Mouse (Mus musculus) 3134 (cell line): Measurements from ENCODE around the gene Cavin1.

Source experiments
- DNase-seq: peaks from one replicate; pipeline ENCODE4 v3.0.0-alpha.2; 2011; ENCODE audit warnings: low spot score; ENCODE audit not compliant: insufficient read length; ENCODE audit errors: extremely low read depth

Cavin1 gene

DNA sequence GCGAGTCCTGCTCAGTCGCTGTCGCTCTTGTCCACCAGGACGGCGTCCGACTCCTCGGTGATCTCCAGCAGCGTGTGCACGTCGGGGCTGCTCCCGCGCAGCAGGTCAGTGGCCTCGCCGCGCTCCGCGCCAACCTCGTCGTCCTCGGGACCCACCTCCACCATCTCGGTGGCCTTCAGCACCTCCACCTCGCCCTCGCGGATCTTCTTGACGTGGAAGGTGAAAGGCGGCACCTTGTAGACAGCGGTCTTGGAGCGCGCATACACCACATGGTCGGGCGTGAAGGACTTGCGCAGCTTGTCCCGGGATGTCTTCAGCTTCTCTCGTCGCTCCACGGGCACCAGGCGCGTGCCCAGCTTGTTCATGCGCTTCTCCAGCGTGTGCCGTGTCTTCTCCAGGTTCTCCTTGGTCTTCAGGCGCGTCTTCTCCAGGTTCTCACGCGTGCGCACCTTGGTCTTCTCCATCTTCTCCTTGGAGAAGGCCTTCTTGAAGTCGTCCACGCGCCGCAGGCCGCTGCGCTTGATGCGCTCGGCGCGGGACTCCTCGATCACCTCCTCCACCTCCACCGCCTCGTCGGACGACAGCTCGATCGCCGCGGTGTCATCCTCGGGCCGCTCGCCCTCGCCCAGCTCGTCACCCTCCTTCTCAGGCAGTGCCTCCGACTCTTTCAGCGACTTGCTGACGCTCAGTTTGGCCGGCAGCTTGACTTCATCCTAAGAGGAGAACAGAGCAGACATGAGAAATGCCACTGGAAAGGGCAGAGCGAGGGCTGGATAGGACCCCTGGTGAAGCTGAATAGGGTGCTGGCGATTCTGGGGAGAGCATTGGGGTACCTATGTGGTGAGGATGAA, 11.8 kb downstream of the Cavin1 start:
- no peak for DNase-seq

DNA sequence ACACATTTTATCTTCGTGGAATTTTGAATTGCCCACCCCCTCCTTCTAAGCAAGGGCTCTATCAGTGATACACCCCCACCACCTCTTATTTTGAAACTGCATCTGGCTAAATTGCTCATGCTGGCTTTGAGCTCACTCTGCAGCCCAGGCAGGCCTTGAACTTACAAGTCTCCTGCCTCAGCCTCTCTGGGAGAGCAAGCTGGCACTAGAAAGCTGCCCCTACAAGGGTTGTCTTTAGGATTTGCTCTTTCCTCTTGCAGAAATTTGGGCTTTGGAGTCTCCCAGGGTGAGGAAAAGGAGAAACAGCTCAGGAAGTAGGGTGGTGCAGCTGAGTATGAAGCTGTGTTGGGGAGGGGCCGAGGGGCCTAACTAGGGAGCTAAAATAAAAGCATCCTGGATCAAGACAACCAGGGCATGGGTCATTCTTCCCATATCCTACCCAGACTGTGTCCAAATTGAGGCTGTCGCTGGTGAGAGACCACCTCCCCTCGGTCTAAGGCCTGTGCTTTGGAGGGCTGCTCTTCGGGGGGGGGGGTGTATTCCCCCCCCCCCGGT, 12.7 kb downstream of the Cavin1 start:
- no peak for DNase-seq

DNA sequence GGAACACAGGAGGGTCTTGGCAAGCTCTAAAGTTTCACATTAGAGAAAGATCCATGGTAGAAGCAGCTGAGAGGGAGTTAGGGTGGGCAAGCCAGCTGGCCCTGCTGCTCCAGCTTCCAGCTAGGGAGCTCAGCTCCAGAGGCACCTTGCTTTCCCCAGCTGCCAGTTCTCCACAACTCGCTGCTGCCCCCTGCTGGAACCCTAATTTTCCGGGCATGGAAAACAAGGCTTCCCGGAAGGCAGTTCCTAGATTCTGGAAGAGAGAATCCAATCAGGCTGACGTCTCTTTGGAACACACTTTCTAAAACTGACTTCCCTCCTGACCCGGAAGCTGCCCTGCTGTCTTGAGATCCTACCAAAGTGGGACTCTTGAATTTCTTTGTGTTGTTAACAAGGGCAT, 13.4 kb downstream of the Cavin1 start:
- no peak for DNase-seq

DNA sequence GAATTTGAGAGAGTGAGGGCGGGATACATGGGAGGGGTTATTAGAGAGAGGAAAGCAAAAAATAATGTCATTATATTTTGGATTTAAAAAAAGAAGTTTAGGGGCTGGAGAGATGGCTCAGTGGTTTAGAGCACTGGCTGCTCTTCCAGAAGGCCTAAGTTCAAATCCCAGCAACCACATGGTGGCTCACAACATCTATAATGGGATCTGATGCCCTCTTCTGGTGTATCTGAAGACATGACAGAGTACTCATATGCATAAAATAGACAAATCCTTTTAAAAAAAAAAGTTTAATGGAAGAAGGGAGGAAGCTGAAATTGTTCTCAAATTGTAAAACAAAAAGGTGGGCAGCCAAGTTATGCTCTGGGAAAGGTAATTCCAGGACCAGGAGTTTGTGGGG, 21.1 kb downstream of the Cavin1 start:
- no peak for DNase-seq

DNA sequence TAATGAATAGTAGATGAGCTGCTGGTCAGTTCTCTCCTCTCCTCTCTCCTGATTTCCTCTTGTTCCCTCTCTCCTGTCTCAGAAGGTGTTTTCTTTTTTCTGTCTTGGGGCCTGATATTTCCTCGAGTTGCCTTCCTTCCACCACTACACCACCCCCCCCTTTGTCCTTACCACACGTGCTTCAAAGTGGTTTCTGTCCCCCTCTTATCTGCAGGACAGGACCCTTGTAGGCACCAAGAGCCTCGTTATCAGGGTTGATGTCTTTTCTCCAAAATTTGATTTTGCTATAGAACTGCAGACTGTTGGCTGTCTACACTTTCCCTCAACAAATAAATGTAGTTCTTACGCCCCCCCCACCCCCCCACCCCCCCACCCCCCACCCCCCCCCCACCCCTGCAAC, 22.4 kb downstream of the Cavin1 start:
- no peak for DNase-seq

DNA sequence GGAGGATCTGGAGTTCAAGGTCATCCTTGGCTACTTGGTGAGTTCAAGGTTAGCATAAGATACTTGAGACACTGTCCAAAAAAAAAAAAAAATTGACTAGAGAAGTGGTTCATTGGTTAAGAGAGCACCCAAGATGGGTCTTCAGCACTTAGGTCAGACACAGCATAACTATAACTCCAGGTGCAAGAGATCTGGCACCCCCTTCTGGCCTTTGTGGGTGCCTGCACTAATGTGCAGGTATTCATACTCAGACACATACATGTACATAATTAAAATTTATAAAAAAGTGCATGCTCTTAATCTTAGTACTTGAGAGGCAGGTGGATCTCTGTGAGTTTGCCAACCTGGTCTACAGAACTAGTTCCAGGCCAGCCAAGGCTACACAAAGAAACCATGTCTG, 23.1 kb downstream of the Cavin1 start:
- DNase-seq = no peak

DNA sequence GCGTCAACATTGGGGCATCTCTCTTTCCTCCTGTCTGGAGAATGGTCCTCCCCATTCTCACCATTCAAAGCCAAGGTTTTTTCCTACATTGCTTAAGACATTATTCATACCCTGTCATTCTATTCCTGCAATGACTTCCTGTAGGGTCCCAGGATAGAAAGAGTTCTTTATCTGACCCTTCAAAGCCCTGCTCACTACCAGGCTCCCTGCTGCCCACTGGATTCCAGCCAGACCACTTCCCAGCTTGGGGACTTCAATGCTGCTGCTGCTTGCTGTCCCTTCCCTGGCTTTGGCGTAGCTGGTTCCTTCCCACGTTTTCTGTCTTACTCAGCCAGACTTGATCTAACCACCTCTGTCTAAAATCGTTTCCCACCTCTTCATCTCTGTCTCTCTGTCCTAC, 23.8 kb downstream of the Cavin1 start:
- DNase-seq = peak; percentile 33

DNA sequence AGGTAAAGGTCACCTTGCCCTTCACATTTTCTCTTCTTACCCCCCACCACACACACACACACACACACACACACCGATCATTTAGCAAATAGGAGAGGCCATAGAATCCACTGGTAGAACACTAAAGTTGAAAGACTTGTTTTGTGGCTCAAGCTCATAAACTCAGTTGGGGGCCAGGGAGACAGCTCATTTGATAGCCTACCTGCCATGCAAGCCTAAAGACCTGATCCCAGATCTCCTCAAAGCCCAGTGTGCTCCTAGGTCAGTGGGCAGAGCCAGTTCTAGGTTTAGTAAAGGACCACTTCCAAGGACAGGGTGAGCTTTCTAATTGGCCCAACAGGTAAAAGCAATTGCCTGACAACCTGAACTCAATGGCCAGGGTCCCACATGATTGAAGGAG, 28.3 kb downstream of the Cavin1 start:
- DNase-seq = no peak

DNA sequence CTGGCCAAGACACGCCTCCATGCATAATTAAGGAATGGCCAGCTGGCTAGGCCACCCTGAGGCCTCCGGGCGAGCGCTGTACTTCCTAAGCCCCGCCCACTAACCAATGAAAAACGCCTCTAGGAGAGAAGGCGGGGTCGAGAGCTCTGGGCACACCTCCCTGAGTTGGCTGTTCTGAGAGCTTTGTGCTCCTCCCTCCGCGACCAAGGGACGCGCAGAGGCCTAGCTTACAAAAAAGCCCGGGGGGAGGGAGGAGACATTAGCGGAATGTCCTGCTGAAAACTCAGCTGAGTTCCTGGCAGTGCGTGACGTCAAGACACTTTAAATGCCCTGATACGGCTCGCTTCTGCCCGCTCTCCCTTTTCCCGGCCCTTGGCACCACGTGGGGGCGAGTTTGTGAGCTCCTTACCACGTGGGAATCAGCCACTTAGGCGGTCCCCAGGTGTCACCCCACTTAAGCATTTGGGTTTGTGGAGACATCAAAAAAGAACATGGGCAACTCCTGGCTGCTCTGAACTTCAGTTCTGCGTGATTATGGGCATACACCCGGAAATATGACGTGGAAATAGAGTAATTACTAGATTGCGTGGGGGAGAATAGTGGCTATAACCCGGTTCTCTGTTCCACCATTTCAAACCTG, 31.1 kb downstream of the Cavin1 start, which contains the start of gene Stat3:
Stat3 (minus strand) TSS at position 29 of the 640 bp plus-strand sequence.
- peak; percentile 97 for DNase-seq

DNA sequence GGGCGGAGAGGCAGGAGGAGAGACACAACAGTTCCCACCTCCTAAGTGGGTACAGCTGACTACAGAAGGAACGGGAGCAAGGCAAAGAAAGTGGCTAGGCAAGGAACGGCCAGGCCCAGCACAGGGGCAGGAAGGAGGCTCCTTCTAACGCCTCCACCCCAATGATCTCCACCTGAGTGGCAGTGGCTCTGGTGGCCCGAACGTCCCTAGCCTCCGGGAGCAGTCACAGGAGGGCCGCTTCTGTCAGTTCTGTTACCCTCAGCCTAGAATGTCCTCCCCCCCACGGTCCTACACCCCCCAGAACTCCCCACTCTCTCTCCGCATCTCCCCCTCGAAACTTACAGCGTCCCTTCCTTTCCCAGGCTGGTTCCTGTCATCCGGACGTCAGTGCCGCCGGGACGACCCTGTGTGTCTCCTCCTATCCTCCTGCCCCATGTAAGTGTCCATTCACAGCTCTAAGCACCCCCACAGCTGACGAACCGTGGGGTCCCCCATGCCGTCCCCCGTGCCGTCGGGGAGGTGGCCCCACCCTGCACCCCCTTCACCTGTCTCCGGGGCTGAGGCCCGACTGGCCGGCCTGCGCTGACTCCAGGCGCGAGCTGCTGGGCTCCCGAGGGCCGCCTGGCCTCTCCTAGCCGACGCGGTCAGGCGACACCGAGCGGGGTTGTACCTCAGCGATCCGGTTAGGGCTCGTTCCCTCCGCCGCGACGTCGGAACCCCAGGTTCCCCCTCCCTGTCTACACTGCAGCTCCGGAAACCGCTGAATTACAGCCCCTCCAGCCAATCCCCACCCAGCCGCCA, 31.8 kb downstream of the Cavin1 start:
- peak; percentile 55 for DNase-seq

DNA sequence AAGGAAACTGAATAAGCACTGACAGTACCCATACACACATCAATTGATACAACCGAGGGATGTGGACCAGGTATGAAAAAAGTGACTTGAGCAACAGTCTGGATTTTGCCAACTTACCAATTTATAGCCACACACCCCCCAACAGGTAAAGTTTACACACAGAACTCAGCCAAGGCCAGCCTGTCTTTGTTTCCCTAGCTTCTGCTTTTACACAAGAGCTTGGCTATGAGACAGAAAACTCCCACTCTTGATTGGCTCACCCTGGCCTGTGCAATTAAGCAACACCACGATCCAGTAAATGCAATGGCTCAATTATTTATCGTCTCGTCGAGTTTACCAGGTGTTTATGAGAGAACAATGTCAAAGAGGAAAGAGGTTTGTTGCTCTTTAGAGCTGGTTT, 32.6 kb downstream of the Cavin1 start:
- no peak for DNase-seq

DNA sequence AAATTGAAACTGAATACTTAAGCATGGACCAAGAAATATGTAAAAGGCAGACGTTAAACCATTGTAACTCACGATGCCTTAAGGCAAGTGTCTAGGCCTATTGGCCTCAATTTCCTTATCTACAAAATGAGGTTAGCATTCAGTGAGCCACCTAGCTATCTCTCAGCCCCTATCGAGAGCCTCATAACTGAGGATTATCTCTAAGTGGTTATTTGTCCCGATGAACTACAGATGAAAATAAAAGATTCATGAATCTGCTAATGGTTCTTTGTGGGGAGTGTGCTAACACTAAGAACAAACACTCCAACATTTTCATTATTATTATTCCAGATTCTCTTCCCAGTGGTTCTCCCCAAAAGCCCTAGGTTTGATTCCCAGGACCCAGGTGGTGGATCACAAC, 33.4 kb downstream of the Cavin1 start:
- no peak for DNase-seq

DNA sequence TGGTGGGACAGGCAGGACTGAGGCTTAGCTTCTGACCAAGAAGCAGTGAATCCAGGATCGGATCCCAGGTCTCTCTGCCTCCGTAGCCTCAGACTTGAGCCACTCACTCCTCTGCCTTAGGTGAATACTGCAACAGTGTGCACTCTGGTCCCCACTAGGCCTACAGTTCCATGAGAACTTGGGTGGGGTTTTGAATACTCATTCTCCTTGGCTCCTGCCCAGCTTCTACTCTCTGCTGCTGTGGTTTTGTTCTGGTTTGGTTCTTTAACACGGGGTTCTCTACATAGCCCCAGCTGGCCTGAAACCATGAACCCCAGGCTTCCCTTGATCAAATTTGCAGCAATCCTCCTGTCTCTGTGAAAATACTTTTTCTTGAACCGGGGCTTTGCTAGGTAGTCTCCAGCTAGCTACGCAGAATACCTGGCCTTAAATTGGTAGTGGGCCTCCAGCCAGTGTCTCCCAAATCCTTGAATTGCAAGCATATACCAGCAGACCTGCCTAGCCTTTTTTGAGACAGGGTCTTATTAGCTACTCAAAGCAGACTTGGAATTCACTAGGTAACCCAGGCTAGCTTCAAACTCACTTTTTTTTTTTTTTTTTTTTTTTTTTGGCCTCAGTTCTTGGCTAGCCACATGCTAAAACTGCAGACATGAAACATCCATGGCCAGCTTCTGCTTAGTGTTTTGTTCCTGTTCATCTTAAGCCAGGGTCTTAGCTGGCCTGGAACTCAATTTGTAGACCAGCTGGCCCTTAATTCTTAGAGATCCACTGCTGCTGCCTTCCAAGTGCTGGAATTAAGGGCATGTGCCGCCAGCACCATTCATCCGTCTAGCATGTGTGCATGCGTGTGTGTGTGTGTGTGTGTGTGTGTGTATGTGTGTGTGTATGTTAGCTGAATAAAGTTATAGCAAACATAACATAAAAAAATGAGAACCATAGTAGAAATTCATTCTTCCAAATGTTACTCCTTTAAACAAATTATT, 35.0 kb downstream of the Cavin1 start:
- peak; percentile 47 for DNase-seq

DNA sequence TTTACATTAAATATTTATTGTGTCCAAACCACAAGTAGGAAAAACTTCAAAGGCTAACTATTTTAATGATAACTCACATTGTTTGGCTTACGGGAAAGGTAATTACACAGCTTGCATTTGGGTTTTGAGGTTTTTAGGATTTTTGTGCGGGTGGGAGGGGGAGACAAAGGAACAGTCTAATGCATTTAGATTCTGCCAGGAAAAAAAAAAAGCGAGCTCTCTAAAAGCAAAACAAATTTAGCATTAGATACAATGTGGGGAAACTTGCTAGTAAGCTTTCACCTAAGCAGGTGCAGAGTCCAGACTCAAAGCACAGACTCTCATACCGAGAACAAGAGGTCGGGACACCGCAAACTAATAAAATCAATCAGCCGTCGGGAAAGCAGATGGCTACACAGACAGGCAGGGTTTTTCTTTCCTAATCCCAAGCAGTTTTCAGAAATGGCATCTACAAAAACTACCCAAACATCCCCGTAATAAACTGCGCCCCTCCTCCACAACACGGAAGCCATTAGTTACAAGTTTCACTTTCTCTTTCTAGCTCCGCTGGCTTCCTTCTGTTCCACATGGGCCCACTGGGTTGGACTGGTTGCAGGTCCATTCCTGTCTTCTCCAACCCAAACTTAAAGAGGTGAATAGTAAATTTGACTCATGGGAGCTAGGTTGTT, 39.3 kb downstream of the Cavin1 start:
- peak; percentile 33 for DNase-seq

DNA sequence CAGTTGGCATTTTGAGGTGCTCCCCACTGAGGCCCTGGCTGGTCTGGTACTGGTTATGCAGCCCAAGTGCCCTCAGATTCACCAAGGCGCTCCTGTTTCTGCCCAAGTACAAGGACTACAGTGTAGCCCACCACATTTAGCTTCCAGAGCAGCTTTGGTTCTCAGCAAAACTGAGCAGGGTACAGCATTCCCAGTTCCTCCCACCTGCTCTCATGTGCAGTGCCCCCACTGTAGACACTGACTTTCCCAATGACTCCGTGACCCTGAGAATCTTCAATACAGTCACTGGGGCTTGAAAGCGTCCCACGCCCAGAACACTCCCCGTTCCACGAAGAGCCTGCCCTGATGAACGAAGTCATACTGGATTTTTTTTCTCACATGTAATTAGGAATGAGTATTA, 40.1 kb downstream of the Cavin1 start:
- DNase-seq = no peak

DNA sequence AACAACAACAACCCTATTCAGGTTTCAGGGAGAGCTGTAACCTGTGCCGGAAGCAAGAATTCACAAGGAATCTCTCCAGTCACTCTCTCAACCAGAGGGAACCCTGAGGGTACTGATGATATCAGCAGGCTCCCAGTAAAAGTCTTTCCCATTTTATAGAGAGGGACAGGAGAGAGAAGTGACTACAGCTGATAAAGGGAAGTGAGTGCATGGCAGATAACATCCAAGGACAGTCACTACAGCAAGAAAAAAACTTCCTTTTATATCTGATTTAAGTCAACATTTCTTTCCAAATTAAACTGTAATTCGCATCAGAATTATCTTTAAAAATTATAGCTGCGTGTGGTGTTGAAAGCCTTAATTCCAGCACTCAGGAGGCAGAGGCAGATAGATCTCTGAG, 43.3 kb downstream of the Cavin1 start:
- no peak for DNase-seq

DNA sequence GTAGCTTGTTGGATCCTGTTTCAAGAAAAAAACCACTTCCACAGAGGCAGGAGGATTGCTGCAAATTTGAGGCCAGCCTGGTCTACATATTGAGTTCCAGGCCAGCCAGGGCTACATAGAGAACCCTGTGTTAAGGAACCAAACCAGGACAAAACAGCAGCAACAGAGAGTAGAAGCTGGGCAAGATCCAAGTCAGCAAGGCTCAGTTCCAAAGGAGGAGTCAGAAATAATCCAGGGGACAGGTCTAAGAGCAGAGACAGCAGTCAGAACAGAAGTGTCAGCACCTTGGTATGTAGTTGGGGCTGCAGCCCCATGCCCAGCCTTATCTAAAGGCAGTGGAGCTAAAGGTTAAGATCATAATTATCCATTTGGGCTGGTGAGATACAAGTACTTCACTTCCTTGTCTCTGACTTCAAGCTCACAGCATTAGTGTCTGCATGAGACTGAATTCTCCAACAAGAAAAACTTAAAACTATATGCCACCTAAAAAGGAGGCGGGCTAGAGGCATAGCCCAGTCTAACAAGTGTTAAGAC, 46.2 kb downstream of the Cavin1 start:
- no peak for DNase-seq

DNA sequence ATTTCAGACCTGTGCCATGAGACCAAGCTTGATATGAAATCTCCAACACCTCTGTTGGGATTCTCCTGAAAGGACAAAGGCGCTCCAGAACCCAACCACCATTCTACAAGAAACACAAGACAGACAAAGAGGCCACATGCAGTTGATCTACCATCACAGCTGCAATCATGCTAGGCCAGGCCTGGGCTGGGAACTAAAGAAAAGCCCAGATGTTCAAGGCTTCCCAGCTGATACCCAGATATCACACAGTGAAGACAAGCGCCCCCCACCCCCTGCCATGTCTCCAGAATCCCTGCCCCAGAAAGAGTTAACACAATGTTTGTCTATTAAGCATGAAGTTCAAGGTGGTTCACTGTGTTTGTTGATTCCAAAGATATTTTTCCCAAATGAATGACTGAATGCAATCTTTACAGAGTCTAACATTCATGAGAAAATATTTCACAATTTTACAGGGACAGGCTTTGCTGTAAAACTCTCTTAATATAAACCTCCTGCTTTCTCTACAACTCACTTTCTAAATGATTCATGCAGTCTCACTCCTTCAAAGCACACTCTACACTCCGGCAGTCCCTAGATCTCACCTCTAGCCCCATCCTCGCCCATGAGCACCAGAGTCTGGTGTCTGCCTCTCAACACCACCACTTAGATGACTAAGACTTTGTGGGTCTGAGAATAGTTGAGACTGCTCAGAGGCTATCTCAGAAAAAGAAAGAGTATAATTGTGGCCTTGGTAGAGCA, 49.6 kb downstream of the Cavin1 start:
- DNase-seq = no peak

DNA sequence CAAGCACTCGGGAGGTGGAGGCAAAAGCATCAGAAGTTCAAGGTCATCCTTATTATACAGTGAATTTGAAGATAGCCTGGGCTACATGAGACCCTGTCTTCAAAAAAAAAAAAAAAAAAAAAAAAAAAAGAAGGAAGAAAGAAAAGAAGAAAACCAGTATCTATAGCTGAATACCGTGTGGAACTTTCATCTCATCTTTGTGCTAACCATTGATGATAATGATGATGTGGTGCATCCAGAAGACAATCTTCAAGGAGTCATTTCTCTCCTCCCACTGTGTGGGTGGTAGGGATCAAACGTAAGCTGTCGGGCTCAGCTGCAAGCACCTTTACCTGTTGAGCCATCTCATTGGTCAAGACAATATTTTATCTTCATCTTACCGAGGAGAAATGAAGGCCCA, 52.7 kb downstream of the Cavin1 start:
- no peak for DNase-seq
